Mouse (Mus musculus) hindbrain, embryonic 14.5 days (tissue): Measurements from ENCODE around the gene Madcam1. TPM values are rescaled to one million over a fixed set of nuclear protein-coding genes. Genes with fewer than 3 reads are reported as not detected.

Experiments
- ATAC-seq: fragments of 200-750 bp; cut with Nextera tagmentation; 2 replicates; pipeline ENCODE4 v1.8.0; 2017; ENCODE audit warnings: moderate number of reproducible peaks, mild to moderate bottlenecking, moderate TSS enrichment, moderate library complexity; ENCODE audit not compliant: low FRiP score
- DNase-seq: peaks from one replicate; pipeline ENCODE4 v3.0.0-alpha.2; 2015; ENCODE audit warnings: low spot score
- H3K27ac ChIP-seq: fragments of 300-500 bp; sonication (generic); 2 replicates; pipeline ENCODE4 v1.5.1; 2014; ENCODE audit warnings: mild to moderate bottlenecking, moderate library complexity
- H3K27me3 ChIP-seq: fragments of 300-500 bp; sonication (generic); 2 replicates; pipeline ENCODE4 v1.6.1; 2014; ENCODE audit warnings: mild to moderate bottlenecking, low read length, mixed read lengths; ENCODE audit not compliant: control insufficient read depth, insufficient read depth
- H3K36me3 ChIP-seq: fragments of 300-500 bp; sonication (generic); replicated peaks from 2 replicates; pipeline ENCODE4 v1.6.1; 2014; ENCODE audit not compliant: control insufficient read depth, insufficient read depth
- H3K4me1 ChIP-seq: fragments of 300-500 bp; sonication (generic); replicated peaks from 2 replicates; pipeline ENCODE4 v1.6.1; 2014; ENCODE audit warnings: antibody characterized with exemption, low read length, mixed read lengths; ENCODE audit not compliant: control insufficient read depth, insufficient read depth
- H3K4me2 ChIP-seq: fragments of 300-500 bp; sonication (generic); replicated peaks from 2 replicates; pipeline ENCODE4 v1.6.1; 2014; ENCODE audit warnings: mild to moderate bottlenecking, moderate library complexity
- H3K4me3 ChIP-seq: fragments of 300-500 bp; sonication (generic); replicated peaks from 2 replicates; pipeline ENCODE4 v1.5.1; 2014; ENCODE audit warnings: mild to moderate bottlenecking, low read length
- H3K9ac ChIP-seq: fragments of 300-500 bp; sonication (generic); 2 replicates; pipeline ENCODE4 v1.6.1; 2014
- H3K9me3 ChIP-seq: fragments of 300-500 bp; sonication (generic); 2 replicates; pipeline ENCODE4 v1.6.1; 2016; ENCODE audit warnings: low read length; ENCODE audit not compliant: control insufficient read depth
- WGBS: fragments of 180-500 bp; shearing (Covaris S2); extraction: QIAGEN DNeasy Blood & Tissue Kit; methylation state at CpG from one replicate; pipeline ENCODE4 v1.1.7; 2014; 5-methylcytosine and 5-hydroxymethylcytosine counted together
- polyA plus RNA-seq: library from polyadenylated mRNA; unstranded; fragments of >200 nt; fragmentation: Nextera tagmentation; extraction: Ambion mirVana; gene quantifications from 2 replicates; pipeline ENCODE4 v1.2.1, GENCODE M21; 2014

The Madcam1 gene
- polyA plus RNA-seq, 1 experiment from 2014 or later: 1.2 TPM

DNA sequence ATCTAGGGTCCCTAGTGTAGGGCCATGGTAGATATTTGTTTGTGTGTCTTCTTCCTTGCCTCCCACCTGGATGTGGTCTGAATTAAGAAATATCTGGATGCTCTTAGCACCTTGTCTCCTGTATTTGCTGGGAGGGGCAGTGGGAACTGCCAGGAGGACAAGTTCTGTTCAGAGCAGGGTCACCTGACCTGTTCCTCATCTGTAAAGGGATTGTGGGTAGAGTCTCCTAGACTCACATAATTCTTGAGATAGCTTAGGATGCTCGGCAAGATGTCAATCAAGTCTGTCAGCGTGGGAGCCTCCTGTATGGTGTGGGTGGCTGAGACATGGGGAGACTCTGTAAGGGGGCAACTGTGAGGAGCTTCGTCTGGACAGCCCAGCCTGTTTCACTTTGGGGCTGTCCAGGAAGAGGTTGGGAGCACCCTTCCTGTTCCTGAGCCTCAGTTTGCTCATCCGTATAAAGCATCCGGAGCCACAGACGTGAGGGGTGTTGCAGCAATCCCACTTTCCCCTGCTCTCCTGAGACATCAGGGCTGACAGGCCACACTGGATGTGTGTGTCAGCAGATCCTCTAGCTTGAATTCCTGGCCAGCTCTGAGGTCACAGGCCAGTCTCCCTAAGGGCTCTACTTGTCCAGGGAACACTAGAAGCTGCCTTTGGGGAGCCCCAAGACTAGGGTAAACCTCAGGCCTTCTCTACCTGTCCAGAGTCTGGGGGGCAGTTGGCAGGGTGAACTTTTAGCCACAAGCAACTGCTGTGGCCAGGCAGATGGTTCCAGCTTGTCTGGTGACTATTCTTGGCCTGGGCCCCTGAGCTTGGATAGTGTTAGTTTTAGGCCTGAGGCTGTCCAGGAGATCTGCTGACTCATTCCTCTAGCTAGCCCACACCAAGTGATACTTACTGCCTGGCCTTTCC, 19.6 kb downstream of the Madcam1 start:
- H3K9ac ChIP-seq: peak overlapping the region; percentile 86; the same call in 1 of the 2 replicates
- H3K27ac ChIP-seq: no peak overlapping the region
- H3K27me3 ChIP-seq: no peaks in the 10 kb centered on the region
- peaks cover 18% of the 10 kb centered on the region for H3K4me1 ChIP-seq
- DNase-seq (no peak), ATAC-seq (no peak)
- WGBS: 93% methylated on average over 6 of the region's 6 CpGs
- peak overlapping the region; percentile 83 for H3K4me3 ChIP-seq
- peaks cover 46% of the 10 kb centered on the region for H3K36me3 ChIP-seq
- H3K4me2 ChIP-seq: peak overlapping the region; percentile 94
- no peaks in the 10 kb centered on the region for H3K9me3 ChIP-seq

DNA sequence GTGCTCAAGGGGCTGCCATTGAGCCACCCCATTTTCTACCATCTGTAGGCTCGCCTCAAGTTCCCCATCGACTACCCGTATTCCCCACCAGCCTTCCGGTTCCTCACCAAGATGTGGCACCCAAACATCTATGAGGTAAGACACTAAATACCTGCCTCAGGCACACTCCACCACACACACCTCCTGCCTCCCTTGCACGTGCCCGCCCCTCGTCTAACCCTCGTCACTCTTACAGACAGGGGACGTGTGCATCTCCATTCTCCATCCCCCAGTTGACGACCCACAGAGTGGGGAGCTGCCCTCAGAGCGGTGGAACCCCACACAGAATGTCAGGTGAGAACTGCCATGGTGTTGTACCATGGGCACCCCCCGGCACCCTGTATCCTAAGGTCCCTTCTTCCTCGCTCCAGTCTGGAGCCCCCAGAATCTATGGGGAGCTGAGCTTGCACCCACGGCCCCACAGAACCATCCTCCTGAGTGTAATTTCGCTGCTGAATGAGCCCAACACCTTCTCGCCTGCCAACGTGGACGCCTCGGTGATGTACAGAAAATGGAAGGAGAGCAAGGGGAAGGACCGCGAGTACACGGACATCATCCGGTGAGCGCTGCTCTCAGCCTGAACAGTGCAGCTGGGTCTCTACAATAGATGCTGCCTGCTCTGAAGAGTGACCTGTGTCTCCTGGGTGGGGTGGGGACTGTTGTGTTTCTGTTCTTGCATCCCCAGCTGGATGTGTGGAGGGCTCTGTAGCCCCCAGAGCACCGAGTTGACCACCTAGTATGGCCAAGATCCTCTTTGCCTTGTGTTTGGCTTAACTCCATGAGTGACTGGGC, 20.6 kb downstream of the Madcam1 start:
- Histone ChIP-seq H3K27ac (no peak overlapping the region), H3K27me3 (no peaks in the 10 kb centered on the region), H3K4me1 (peaks cover 18% of the 10 kb centered on the region), H3K4me2 (no peak overlapping the region), H3K9ac (no peak overlapping the region), H3K36me3 (peaks cover 50% of the 10 kb centered on the region), H3K4me3 (no peak overlapping the region), H3K9me3 (no peaks in the 10 kb centered on the region)
- 97% methylated on average over 25 of the region's 25 CpGs for WGBS
- no peak for ATAC-seq
- DNase-seq: no peak

DNA sequence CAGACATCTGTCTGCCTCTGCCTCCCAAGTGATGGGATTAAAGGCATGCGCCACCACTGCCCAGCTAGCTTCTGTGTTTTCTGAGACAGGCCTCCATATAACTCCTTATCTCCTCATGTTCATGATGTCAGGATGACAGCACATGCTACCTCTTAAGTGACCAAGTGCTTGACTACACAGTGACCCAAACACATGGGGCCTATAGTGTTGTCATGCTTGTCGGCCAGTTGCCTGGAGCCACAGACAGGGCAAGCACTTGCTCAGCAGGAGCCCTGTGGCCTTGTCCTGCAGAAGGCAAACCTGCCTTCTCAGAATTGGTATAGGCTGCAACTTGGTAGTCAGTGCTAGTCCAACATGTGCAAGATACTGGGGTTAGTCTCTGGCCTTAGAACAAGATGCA, 21.9 kb downstream of the Madcam1 start:
- WGBS: 82% methylated on average over 2 of the region's 2 CpGs
- no peak for ATAC-seq
- no peaks in the 10 kb centered on the region for H3K27me3 ChIP-seq

DNA sequence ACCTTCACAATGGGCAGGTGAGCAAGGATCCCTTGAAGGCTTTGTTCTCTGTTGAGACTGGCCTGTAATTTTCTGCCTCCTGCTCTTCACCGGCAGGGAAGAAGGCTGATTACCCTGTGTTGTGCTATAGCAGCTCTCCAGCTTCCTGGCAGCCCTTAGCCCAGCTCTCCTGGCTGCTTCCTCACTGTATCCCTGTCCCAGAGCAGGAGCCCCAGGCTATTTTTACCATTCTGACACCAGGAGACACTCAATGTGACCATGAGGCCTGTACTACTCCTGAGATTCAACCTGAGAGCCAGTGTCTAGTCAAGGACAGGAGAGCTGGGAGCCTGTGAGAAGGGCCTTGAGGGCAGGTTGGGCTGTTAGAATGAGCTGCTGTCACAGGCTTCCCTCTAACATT, 22.3 kb downstream of the Madcam1 start:
- WGBS: 95% methylated on average over 1 of the region's 1 CpGs

More for the DNA sequence above, 21.9 kb downstream of the Madcam1 start:
- DNase-seq: no peak
- Histone ChIP-seq H3K27ac (no peak overlapping the region), H3K4me1 (peaks cover 12% of the 10 kb centered on the region), H3K4me2 (no peak overlapping the region), H3K9me3 (no peaks in the 10 kb centered on the region), H3K36me3 (peaks cover 50% of the 10 kb centered on the region), H3K9ac (no peak overlapping the region), H3K4me3 (no peak overlapping the region)

DNA sequence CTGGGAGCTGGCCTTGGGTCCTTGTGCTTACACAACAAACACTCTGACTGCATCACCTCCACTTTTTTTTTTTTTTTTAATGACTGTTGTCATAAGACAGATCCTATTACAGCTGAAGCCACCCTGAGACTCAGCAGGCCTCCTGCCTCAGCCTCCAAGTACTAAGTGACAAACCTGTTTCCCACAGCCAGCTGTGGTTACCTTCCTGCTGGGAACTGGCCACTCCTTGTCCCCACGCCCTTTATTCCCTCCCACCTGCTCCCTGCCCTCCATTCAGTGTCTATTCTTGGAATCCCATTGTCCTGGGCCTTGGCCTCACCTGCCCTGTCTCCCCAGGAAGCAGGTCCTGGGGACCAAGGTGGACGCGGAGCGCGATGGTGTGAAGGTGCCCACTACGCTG, 23.2 kb downstream of the Madcam1 start:
- no peak for ATAC-seq
- Histone ChIP-seq H3K27ac (no peak overlapping the region), H3K4me1 (peaks cover 12% of the 10 kb centered on the region), H3K4me2 (no peak overlapping the region), H3K27me3 (no peaks in the 10 kb centered on the region), H3K9ac (no peak overlapping the region), H3K4me3 (no peak overlapping the region), H3K36me3 (peaks cover 50% of the 10 kb centered on the region), H3K9me3 (peaks cover 4% of the 10 kb centered on the region; the same call in 1 of the 2 replicates)
- 94% methylated on average over 6 of the region's 6 CpGs for WGBS
- no peak for DNase-seq

More for the DNA sequence above, 22.3 kb downstream of the Madcam1 start:
- H3K36me3 ChIP-seq: peaks cover 50% of the 10 kb centered on the region
- ATAC-seq (no peak), DNase-seq (no peak)
- H3K27me3 ChIP-seq: no peaks in the 10 kb centered on the region
- H3K4me1 ChIP-seq: peaks cover 12% of the 10 kb centered on the region
- no peak overlapping the region for H3K9ac ChIP-seq
- no peaks in the 10 kb centered on the region for H3K9me3 ChIP-seq
- no peak overlapping the region for H3K4me2 ChIP-seq
- H3K4me3 ChIP-seq: no peak overlapping the region
- no peak overlapping the region for H3K27ac ChIP-seq

DNA sequence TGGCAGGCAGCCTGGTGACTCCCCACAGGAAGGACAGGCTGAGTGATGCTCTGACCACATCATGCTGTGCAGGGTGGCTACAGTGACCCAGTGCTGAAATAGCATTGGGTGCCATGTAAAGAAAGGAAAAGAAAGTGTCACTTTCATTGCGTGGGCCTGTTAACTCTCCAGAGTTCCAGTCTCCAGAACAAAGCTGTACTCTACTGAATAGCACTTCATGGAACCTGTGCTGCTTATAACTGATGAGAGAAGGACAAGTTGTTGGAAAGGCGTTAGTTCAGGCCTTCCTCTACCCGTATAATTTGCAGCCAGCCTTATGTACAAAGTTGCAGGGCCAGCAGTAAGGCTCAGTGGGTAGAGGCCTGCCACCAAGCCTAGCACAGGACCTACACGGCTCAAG, 24.4 kb downstream of the Madcam1 start, which contains the start of gene Gzmm:
Gene Gzmm (plus strand): TSS at position 301 of the 400 bp plus-strand sequence.
- H3K9ac ChIP-seq: no peak within 1 kb of the TSS
- no peak within 1 kb of the TSS for H3K4me2 ChIP-seq
- H3K27ac ChIP-seq: no peak within 1 kb of the TSS
- 82% methylated on average over 4 of the region's 4 CpGs for WGBS
- peaks cover 50% of the 10 kb centered on the region for H3K36me3 ChIP-seq
- no peak within 1 kb of the TSS for H3K4me3 ChIP-seq
- no peaks in the 10 kb centered on the region for H3K27me3 ChIP-seq
- ATAC-seq (no peak), DNase-seq (no peak)
- H3K9me3 ChIP-seq: peaks cover 4% of the 10 kb centered on the region; the same call in 1 of the 2 replicates
- peaks cover 1% of the 10 kb centered on the region for H3K4me1 ChIP-seq

DNA sequence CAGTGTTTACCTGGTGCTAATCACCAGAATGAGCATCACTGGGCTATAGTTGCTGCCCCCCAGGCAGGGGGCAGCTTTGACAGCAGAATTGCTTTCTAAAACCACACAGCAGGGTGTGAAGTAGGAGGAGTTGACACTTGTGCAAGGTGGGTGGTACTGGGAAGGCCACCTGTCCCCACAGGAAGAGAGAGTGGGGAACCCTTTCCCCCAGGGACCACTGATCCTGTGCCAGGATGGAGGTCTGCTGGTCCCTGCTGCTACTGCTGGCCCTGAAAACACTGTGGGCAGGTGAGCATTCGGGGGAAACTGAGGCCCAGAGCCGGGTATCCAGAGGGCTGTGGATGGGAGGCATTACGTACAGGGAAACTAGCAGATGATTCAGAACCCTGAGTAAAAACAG, 24.8 kb downstream of the Madcam1 start:
- H3K9ac ChIP-seq: no peak overlapping the region
- H3K4me3 ChIP-seq: no peak overlapping the region
- ATAC-seq: no peak
- WGBS: 92% methylated on average over 3 of the region's 3 CpGs
- H3K9me3 ChIP-seq: peaks cover 4% of the 10 kb centered on the region; the same call in 1 of the 2 replicates
- no peak overlapping the region for H3K27ac ChIP-seq
- peaks cover 50% of the 10 kb centered on the region for H3K36me3 ChIP-seq
- DNase-seq: no peak
- H3K4me1 ChIP-seq: no peaks in the 10 kb centered on the region
- H3K27me3 ChIP-seq: no peaks in the 10 kb centered on the region
- H3K4me2 ChIP-seq: no peak overlapping the region

DNA sequence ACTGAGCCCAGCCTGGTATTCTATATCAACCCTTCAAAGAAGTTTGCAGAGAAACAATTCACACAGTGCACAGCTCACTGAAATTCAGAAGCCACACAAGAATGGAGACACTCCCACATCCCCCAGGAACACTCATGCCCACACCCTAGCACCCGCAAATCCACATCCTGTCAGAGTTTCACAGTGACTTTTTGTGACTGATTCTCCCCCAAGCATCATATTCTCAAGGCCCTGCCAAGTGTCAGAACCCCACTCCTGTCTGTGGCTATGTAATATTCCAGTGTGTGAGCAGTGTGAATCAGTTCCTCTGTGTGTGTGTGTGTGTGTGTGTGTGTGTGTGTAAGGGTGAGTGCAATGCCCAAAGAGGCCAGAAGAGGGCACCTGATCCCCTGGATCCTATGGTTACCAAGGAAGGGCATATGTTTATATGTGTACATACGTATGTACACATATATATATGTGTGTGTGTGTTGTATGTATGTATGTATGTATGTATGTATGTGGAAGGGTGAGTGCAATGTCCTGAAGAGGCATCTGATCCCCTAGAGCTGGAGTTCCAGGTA, 27.7 kb downstream of the Madcam1 start:
- peaks cover 22% of the 10 kb centered on the region for H3K36me3 ChIP-seq
- ATAC-seq (no peak), DNase-seq (no peak)
- no peak overlapping the region for H3K27ac ChIP-seq
- peaks cover 4% of the 10 kb centered on the region; the same call in 1 of the 2 replicates for H3K9me3 ChIP-seq
- 98% methylated on average over 2 of the region's 2 CpGs for WGBS
- H3K4me1 ChIP-seq: no peaks in the 10 kb centered on the region
- no peak overlapping the region for H3K4me2 ChIP-seq
- no peak overlapping the region for H3K9ac ChIP-seq
- no peaks in the 10 kb centered on the region for H3K27me3 ChIP-seq
- no peak overlapping the region for H3K4me3 ChIP-seq
